Mouse (Mus musculus): Measurements from ENCODE around the gene Krba1.
A peak's percentile ranks its signal among the peaks of the same experiment; 100 is the strongest.

Krba1 gene

DNA sequence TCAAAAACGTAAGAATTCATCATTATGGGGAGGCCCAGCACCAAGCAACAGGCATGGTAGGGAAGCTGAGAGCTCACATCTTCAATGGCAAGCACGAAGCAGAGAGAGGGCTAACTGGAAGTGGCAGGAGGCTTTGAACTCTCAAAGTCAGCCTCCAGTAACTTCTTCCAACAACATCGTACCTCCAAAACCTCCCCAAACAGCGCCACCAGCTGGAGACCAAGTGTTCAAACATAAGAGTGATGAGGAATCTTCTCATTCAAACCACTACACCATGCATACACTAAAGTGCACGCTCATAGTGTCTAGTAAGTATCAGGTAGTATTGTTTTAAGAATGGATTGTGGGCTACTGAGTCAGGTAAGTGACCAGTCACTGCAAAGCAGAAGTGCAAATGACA lies 28.7 kb downstream of the Krba1 start:
- peak; percentile 59 for DNase-seq (ENCODE audit: low read depth, low spot score)

DNA sequence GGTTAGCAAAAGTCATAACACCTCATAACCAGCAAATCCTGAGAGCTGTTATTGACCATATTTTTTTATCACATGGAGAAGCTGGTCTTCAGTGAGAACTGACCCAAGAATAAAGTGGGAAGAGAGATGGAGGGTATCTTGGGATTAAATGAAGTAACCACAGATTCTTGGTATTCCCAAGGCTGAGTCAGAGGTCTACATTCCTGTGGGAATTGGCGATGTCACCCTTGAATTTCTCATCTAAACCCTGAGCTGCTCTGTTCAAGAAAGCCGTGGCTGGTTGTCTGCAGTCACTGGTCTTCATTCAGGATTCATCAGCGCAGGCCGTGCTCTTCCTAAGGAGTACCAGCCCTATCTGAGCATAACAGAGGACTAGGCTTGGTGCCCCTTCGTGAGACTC lies 31.6 kb downstream of the Krba1 start:
- DNase-seq (ENCODE audit: low read depth, low spot score) = no peak

GRCm38 (mm10) chr6:48428769-48429557 lies 33.6 kb downstream of the Krba1 start:
- peak; percentile 31 for DNase-seq (ENCODE audit: low read depth, low spot score)

DNA sequence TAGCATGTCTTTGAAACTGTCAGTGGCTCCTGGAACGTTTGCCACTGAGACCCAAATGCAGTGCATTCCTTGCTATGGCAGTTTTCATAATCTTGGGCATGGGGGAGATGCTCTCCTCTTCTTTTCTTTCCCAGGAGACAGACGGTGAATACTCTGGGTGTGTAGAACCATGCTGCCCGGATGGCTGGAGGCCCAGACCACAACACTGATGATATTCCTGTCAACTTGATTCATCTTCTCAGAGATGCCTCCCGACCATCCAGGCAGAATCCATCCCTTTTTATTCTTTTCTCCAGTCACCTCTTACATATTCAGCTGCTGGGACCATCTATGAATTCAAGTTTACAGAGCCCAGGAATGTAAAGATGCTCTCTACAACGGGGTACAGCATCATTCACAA lies 35.4 kb downstream of the Krba1 start:
- no peak for DNase-seq (ENCODE audit: low read depth, low spot score)

DNA sequence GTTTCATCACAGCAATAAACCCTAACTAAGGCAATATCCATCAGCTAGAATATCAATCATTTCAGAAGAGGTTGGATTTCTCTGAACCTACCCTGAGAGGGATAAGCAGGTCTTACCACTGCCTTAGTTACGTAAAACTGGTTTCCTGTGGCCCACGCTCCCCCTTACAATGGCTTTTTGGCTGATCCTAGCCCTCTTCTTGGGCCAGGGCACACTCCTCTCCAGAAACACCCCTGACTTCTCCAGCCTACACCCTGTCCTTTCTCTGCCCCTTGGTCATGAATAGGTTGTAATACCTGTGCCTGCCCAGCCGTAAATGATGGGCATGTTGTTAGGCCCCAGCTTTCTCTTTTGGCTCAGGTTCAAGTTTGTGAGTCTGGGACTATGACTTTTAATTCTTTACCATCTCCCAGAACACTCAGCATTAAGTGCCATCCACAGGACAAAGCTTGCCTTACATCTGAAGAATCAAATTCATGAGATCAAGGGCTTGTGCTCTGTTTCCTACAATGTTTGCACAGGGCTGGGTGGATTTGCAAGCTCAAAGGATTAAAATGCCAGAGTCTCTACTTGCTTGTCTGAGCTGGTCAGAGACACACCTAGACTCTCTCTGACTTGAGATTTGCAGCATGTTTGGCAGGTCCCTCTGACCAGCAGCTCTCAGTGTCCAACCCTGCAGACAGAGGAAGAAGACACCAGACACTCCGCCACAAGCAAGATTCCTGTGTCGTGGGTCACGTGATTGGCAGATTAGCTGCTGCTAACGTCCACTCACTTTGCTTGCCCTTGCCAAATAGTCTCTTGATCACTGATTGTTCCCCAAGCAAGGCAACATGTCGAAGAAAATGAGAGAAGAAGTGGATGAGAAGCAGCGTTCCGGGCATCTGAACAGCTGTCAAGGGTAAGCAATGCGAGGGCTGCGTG lies 37.8 kb downstream of the Krba1 start:
- DNase-seq (ENCODE audit: low read depth, low spot score) = no peak

DNA sequence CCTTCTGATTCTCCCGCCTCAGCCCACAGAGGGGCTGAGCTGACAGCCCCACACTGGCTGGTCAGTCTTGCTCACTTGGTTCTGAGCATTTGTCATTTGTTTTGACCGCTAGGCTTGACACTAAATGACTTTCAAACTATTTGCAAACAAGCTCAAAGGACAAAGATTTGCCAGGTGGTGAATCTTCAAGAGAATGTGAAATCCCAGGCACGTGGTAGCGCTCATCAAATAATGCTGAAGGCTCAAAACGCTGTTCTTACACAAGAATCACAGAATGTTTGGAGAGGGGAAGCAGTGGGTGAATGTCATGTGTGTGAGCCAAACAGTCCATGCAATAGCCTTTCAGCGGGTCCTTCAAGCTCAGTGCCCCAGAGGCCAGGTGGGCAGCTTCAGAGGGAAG lies 39.3 kb downstream of the Krba1 start:
- no peak for DNase-seq (ENCODE audit: low read depth, low spot score)

- DNase-seq (ENCODE audit: low read depth, low spot score) = no peak
Measured at GRCm38 (mm10) chr6:48435111-48435510, 39.7 kb downstream of the Krba1 start.

GRCm38 (mm10) chr6:48435706-48436349 lies 40.4 kb downstream of the Krba1 start:
- no peak for DNase-seq (ENCODE audit: low read depth, low spot score)

DNA sequence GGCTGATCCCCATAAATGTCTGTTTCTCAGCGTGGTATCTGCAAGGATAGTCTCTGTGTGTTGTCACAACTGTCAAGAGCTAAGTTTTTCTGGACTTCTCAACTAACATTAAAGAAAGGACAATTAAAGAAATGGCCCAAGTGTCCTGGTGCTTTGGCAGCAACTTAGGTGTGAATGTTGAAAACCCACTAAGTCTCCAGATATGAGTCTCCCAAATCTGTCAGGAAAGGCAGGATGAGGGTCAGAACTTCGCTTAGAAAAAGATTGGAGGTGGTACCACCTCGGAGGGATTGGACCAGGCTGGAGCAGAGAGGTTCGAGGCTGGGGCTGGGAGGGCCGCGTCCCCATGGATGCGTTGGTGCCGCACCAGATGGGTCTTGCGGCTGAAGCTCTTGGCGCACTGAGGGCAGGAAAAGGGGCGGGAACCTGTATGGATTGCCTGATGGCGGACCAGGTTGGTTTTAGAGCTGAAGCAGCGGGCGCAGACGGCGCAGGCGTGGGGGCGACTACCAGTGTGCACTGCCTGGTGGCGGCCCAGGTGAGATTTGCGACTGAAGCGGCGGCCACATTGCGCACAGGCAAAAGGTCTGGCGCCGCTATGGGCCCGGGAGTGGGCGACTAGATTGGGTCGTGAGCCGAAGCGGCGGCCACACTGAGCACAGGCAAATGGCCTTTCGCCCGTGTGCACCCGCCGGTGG lies 42.4 kb downstream of the Krba1 start:
- DNase-seq (ENCODE audit: low read depth, low spot score) = peak; percentile 78

DNA sequence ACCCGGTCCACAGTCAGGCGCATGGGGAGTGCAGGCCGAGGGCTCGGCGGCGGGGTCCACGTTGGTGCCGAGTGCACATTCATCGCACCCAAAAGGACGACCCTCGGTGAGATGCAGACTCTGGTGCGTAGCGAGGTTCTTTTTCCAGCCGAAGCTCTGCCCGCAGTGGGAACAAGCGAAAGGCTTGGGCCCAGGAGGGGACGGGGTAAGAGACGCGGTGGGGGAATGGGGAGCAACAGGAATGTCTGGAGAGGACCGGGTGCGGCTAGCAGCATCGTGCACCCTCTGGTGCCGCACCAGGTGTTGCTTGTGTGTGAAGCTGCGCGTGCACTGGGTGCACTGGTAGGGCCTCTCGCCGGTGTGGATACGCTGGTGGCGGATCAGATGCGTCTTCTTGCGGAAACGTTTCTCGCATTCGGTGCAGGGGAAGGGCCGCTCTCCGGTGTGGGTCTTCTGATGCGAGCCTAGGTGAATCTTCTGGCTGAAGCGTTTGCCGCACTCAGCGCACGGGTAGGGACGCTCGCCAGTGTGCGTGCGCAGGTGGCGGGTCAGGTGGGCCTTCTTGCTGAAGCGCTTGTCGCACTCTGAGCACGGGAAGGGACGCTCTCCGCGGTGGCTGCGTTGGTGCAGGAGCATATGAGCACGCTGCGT lies 43.2 kb downstream of the Krba1 start:
- peak; percentile 82 for DNase-seq (ENCODE audit: low read depth, low spot score)

- no peak for DNase-seq (ENCODE audit: low read depth, low spot score)
Measured at GRCm38 (mm10) chr6:48439654-48440053, 44.3 kb downstream of the Krba1 start.

DNA sequence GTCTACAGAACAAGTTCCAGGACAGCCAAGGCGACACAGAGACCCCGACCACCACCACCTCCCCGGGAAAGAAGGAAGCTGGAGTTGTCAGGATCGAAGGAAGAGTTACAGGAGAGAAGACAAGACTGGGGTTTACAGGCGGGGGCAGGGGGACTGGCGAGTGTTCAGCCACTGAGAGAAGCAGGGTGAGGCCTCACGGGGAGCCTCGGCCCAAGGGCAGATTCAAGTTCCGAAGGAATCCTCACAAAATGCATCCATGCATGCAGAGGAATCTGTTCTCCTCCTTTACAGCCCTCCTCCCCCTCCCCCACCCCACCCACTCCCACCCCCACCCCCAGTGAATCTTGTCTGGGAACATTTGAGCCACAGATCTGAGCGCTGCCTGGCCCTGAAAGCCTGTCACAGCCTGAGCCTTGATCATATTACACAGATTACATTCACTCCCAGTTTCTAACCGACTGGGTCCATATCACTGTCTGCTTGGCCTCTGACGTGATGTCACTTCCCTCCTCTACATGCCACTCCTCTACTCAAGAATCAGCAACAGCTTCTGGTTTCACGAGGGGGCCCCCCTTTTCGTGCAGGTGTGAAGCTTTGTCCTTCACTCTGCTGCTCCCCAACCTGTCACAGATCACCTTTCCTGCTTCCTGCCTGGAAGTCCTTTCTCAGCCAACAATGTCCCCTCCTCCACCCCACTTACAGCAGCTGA lies 45.1 kb downstream of the Krba1 start:
- no peak for DNase-seq (ENCODE audit: low read depth, low spot score)

GRCm38 (mm10) chr6:48443592-48444309 lies 48.4 kb downstream of the Krba1 start:
- DNase-seq (ENCODE audit: low read depth, low spot score) = peak; percentile 91

- peak; percentile 89 for DNase-seq (ENCODE audit: low read depth, low spot score)
Measured at GRCm38 (mm10) chr6:48444310-48445180, 49.2 kb downstream of the Krba1 start.

DNA sequence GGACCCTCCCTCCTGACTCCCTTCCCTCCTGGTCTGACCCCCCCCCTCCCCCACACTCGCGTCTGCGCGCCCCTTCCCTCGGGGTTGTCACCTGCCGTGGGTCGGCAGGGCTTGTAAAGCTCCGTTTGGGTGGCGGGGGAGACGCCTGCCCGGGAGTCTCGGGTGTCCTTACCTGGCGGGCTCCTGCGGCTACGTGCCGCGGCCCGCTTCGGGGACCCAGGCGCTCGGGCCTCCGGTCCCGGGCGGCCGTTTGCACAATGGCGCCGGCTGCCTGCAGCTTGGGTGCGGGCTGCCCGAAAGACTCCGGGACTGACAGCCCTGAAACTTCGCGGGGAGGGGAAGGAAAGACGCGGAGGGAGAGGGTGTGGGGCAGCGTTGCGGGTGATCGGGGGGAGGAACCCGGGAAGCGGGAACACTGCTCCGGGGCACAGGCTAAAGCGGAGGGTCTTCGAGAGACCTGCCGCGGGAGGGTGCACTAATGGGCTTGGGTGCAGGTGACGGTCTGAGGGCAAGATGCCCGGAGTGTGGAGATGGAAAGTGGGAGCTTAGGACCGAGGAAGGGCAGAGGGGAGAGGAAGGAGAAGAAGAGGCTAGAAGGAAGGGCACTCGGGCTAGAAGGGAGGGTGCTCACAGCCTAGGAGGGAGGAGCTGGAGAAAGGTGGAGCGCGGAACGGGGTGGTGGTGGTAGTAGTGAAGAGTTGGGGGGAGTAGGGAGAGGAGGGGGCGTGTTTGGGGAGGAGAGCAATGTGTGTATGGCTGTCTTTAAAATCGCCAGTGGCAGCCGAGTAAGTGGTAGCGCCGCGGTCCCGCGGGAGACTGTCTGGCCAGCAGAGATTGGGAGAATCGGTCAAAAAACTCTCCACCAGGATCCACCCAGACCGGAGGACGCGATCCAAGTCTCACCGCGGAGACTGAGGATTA lies 50.1 kb downstream of the Krba1 start, which contains the start of gene Zfp467:
Gene Zfp467 (minus strand): TSS at position 645 of the 921 bp plus-strand sequence.
- DNase-seq (ENCODE audit: low read depth, low spot score) = peak; percentile 63

DNA sequence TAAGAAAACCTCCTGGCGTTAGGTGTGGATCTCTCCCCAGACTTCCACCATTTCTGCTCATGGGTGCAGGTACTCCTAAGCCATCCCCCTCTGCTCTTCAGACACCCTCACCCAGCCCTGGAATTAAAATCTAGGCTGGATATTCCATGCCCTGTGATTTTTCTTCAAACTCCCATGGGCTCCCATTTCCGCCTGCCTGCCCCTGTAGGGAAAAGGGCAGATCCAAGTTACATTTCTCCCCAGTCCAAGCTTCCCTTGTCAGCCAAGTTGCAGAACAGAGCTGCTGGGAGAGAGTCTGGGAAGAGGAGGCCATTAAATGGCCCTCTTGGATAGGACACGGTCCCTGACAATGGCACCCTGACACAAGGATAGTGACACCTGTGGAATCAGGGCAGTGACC lies 50.9 kb downstream of the Krba1 start:
- no peak for DNase-seq (ENCODE audit: low read depth, low spot score)

GRCm38 (mm10) chr6:48446896-48447295 lies 51.5 kb downstream of the Krba1 start:
- no peak for DNase-seq (ENCODE audit: low read depth, low spot score)

GRCm38 (mm10) chr6:48447929-48448328 lies 52.5 kb downstream of the Krba1 start, which contains the start of gene Sspo:
Gene Sspo, plus strand, starts transcription at chr6:48448229.
- DNase-seq (ENCODE audit: low read depth, low spot score) = no peak
